Mouse (Mus musculus) ES-E14 (cell line): Measurements from ENCODE around the gene Mum1.

ENCODE experiments used
- CHD2 ChIP-seq: IDR thresholded peaks from 2 replicates; pipeline ENCODE4 v1.6.1; 2014; ENCODE audit warnings: mild to moderate bottlenecking, low read depth, low read length, inconsistent platforms
- HCFC1 ChIP-seq: IDR thresholded peaks from 2 replicates; pipeline ENCODE4 v1.6.1; 2012; ENCODE audit warnings: low read length, inconsistent platforms, borderline replicate concordance; ENCODE audit not compliant: insufficient read depth
- ZC3H11A ChIP-seq: IDR thresholded peaks from 2 replicates; pipeline ENCODE4 v1.6.1; 2012; ENCODE audit warnings: low read depth, mild to moderate bottlenecking, inconsistent platforms, low read length, borderline replicate concordance

DNA sequence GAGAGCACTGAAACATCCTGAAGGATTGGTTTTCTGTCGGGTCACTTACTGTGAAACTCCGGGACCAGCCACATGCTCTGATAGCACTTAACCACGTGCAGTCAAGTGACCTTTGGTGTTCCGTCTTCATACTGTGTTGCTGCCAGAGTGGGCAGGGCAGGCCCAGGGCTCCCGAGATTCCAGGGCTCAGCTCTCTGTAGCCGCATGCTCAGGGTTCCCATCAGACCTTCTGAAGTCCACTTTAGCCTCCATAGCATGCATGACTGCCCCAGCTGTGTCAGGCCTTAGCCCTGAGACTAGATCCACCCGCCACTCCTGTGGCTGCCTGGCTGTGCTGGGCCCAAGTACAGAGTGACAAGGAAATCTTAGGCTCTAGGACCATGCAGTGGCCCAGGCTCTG is 55.1 kb downstream of the Mum1 start:
- TF ChIP-seq ZC3H11A, result no peak
- TF ChIP-seq HCFC1, result no peak
- TF ChIP-seq CHD2, result no peak
